Mouse (Mus musculus): Measurements from ENCODE around the gene Gm15093. TPM values are rescaled to one million over a fixed set of nuclear protein-coding genes. Genes with fewer than 3 reads are reported as not detected.

The Gm15093 gene
- 8.4 TPM for polyA plus RNA-seq (2014; fragmentation: Illumina TruSeq; extraction: RNeasy Lipid Tissue Mini Kit (QIAGEN cat#74804); ENCODE audit: low read depth, low replicate concordance)

DNA sequence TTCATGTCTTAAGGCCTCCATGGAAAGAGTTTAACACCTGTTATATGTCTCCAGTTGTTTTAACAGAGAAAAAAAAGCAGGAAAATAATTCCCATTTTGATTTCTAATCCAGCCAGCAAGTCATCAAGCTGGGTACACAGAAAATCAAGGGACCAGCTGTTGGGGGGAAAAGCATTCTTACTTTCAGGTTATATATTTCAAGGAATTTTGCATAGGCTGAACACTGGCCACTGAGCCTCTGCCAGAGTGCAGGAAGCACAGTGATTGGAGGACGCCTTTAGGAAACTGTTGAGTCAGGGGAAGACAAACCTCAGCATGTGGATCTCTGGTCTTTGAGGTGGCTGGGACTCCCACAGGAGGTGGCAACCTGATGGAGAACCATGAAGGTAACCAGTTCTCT, at the start of gene Gm15093:
Gm15093 (plus strand) TSS at position 301 of the 400 bp plus-strand sequence.

Other genes with a start within 250 kb of the Gm15093 start
- 4.5 TPM for gene Ott, start 198.1 kb upstream of the Gm15093 start, polyA plus RNA-seq (2014; fragmentation: Illumina TruSeq; extraction: RNeasy Lipid Tissue Mini Kit (QIAGEN cat#74804); ENCODE audit: low read depth, low replicate concordance)
- gene Gm15085, start 175.2 kb downstream of the Gm15093 start, polyA plus RNA-seq (2014; fragmentation: Illumina TruSeq; extraction: RNeasy Lipid Tissue Mini Kit (QIAGEN cat#74804); ENCODE audit: low read depth, low replicate concordance): 1.5 TPM